Mouse (Mus musculus): ENCODE results near the gene Dlg2.

Gene Dlg2

DNA sequence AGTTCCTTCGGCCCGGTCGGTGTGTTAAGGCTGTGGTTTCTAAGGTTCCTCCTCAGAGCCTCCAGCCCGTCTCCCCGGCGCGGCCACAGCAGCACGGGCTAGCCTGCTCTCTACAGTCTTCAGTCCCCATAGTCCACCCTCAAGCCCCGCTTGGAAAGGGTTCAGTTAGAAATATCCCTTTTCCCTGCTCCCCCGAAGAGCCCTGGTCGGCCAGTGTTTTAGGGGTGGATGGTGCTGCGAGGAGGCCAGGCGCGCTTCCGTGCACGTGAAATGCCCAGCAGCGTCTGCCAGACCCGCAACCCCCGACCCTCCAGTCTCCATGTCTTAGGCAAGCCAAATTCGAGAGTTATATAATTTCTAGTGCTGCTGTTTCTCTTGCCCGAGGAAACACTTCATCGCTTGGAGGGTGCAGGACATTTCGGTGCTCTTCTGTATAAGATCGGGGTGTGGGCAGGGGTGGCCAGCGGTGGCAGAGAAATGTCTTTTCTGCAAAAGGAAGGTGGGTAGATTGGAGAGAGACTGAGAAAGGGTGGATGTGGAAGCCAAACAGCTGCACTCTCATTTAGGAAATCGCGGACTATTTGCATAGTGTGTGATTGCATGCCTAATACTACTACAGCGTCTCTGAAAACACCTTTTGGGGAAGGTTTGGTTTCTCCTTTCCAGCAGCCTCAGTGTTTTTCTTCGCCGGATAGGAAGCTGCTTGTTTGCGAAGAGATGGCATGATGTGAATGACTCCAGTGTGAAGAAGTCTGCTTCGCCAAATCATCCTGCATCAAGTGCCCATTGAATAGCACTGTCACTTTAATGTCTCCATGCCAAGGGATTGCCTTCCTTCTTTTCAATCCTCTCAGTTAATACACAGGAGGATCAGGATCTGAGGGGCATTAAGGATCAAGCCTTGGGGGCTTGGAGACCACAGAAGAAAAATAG lies at the start of gene Dlg2:
Gene Dlg2, plus strand, starts transcription at position 360 of the 933 bp plus-strand sequence.
- DNase-seq = peak in 1 of 2 experiments; percentile 37

DNA sequence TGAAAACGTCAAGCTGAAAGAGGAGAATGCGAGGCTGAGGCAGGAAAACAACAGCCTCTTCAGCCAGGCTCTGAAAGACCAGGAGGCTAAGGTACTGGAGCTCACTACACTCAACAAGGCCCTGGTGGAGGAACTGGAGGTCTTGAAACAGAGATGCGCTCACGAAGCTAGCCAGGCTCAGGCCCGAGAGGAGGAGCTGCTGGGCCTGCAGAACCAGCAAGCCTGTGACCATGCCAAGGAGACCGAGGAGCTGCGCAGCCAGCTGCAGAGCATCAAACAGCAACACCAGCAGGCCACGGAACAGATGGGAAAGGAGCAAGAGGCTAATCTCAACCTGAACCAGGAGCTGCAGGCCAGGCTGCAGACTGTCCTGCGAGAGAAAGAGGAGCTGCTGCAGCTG lies 49.5 kb upstream of the Dlg2 start:
- DNase-seq = peak in 1 of 2 experiments; percentile 25

DNA sequence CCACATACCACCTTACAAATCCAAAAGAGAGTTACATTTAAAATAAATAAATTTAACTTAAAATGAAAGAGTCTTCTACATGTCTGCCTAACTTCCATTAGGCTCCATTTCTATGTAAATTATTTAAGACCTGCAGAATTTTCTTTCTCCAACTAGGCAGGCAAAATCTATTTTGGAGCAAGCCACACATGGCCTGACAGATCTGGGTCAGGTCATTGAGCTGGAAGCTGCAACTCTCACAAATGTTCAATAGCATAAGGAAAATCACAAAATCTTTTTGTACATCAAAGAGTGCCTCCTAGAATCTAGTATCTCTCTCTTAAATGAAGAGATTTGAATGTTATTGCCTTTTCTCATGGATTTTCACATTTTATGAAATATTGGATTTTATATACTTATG lies 44.3 kb upstream of the Dlg2 start:
- peak in 1 of 2 experiments; percentile 53 for DNase-seq

DNA sequence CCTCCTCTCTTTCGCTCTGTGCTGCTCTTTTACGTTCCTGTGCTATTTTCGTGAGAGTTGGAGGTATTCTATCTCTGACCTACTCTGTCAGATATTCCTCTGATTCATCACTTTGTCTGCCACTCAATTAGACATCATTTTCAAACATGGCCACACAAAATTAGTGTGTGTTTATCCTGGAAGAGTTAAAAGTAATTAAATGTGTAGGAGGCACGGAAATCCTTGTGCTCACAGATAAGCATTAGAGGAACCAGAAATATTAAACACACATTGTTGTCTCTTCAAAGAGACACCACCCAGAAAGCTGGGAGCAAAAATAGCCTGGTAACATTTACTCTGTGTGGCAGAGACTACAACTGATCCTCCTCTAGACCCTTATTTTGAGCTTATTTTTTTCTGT lies 36.4 kb upstream of the Dlg2 start:
- DNase-seq = no peak

DNA sequence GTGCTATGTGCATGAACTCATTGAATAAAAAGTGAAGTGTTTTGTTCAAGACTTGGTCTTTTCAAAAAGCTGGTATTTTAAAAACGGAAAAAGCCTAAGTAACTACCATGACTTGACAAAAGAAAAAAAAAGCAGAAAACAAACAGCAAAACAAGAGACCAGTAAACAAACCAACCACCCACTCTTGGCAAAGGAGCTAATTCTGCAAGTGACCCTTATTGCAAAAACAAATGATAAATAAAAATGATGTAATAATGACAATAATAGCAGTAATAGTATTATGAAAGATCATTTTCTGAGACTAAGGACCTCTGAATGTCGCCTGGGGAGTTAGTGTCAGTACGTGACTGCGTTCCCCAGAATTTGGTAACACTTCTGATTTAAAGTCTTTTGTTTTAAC lies 34.4 kb upstream of the Dlg2 start:
- peak in 1 of 2 experiments; percentile 23 for DNase-seq

DNA sequence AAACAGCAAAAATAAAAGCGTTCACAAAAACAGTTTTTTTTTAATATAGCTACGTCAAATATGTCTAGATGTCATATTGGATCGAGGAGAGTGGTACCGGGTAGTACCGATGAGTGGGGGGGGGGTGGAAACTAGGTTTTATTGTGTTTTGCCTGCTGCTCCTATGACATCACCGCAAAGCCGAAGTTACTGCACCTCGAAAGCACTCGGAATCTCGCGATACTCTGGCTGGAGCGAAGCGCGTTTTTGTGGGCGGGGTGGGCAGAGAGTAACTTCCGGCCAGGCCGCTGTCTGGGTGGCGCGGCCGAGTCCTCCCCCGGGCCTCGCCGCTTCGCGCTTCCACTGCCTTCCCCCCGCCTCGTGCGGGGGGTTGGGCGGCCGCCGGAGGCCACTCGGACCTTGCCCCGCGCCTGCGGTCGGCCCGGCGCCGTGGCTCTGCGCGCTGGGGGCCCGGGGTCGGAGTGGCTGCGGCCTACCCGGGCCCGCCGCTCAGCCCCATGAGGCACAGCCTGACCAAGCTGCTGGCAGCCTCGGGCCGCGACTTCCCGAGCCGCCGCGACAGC lies 33.9 kb upstream of the Dlg2 start, which contains the start of gene Crebzf:
Gene Crebzf, plus strand, starts transcription at position 212 of the 563 bp plus-strand sequence.
- DNase-seq = peak; percentile 94 to 96

DNA sequence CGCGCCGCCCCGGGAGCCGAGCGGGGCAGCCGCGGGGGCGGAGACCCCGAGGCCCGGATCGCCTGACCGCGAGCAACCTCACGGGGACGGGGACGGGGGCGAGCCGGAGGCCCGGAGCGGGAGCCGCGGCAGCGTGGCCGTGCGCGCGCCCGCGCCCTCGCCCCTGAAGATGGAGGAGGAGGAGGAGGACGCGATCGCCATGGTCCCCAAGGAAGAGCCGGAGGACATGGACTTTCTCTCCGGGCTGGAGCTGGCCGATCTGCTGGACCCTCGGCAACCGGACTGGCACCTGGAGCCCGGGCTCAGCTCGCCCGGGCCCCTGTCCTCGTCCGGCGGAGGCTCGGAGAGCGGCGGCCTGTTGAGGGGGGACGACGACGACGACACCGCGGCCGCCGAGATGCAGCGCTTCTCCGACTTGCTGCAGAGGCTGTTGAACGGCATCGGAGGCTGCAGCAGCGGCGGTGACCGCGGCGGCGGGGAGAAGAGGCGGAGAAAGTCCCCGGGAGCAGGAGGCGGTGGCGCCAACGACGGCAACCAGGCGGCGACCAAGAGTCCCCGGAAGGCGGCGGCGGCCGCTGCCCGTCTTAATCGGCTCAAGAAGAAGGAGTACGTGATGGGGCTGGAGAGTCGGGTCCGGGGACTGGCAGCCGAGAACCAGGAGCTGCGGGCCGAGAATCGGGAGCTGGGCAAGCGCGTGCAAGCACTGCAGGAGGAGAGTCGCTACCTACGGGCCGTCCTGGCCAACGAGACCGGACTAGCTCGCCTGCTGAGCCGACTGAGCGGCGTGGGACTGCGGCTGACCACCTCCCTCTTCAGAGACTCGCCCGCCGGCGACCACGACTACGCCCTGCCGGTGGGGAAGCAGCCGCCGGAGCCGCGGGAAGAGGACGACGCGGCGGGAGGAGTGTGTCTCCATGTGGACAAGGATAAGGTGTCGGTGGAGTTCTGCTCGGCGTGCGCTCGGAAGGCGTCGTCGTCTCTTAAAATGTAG lies 33.1 kb upstream of the Dlg2 start:
- peak; percentile 76 to 83 for DNase-seq

DNA sequence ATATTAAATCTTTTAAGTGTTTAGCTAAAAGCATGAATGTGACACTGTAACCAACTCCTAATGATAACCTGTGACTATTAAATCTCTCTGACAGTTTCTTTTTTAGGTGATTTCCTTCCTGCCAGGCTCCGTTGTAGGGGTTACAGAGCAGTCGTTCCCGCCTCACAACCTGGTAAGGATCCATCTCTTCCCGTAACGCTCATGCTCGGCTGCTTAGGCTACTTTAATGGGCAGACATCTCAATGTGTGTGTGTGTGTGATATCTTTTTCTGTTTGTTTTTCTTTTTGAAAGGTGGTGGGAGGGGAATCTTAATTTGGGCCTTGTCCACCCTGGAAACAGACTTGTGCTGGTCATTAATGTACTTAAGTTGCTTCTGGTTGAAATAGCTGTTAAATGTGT lies 32.3 kb upstream of the Dlg2 start:
- peak in 1 of 2 experiments; percentile 28 for DNase-seq

DNA sequence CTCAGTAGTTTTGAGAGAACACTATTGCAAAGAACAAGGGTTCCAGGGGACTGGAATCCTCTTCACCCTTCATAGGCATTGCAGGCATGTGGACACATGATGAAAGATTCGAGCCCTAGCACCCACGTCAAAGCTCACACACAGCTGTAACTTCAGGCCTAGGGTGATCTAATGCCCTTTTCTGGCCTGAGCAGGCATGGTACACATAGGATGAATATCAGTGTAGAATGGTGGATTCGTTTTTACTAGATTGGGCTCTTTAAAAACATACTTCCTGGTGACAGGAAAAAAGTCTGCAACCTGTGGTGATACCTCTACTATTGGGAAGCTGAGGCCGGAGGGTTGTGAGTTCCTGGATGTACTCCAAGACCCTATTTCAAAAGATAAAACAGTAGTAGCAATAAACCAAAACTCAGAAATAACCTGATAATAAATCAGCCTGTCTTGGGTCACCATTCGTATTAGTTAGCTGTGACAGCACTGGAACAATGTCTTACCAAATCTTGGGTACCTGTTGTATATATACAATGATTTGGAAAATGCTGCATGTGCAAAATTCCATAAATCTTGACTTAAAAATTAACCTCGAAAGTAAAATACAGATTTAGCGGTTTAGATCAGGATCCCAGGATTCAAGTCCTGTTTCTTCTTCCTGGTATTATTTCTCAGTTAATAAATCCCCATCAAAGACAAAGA lies 20.2 kb upstream of the Dlg2 start:
- DNase-seq = no peak

DNA sequence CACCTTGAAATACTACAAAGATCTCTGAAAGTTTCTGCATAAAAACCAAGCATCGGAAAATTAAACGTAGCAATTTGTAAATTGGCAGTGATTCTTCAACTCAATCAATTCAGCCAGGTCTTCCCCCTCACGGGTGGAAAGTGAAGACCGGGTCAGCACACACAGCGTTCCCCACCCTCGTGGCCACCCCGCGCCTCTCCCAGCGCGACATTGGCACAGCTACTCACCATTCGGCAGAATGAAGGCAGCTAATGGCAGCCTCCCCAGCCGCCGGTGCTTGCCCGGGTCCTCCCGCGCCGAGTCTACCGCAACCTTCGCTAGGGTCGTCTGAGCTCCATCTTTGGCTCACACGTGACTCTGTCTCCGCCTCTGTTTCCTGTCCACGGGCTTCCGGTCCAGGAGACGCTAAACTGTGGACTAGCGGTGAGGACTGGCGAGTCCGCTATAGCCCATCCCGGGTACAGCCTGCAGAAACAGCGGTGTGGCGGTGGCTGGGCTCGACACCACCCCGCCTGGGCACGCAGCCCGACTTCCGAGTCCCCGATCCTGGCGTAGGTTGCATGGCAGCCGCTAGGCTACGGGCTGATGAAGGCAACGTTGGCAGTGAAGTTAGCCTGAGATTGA lies 19.5 kb upstream of the Dlg2 start, which contains the start of gene Tmem126a:
Gene Tmem126a, minus strand, starts transcription at position 385 of the 624 bp plus-strand sequence.
- peak; percentile 86 to 88 for DNase-seq

DNA sequence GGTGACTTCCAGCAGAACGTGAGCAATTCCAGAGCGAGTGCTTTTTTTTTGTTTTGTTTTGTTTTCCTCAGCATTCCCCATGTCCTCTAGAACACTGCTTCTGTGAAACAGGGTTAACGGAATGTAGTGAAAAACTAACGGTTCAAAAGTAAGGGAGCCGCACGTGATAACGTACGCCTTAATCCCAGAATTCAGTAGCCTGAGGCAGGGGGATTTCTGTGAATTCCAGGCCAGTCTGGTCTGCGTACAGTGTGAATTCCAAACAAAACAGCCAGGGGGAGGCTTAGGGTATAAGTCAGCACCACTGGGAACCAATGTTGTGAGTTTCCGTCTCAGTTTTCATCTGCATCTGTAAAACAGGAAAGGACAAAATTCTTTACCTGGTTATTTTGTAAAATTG lies 19.0 kb upstream of the Dlg2 start:
- DNase-seq = no peak

DNA sequence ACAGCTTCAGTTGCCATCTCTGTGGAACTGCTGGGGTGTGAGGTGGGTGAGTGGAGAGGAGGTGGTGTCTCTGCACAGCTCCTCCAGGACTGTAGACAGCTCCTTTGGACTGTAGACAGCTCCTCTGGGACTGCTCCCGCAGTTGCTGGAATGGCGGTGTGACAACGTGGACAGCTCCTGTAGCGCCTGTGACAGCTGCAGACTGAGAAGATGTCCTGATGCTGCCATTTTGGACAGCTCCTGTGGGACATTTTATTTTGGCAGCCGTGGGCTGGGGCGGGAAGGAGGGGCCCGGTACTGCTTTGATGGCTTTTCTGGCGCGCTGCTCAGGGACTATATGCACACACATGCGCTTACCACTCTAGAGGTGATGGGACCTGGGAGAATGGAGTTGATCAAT lies 16.1 kb upstream of the Dlg2 start:
- no peak for DNase-seq

DNA sequence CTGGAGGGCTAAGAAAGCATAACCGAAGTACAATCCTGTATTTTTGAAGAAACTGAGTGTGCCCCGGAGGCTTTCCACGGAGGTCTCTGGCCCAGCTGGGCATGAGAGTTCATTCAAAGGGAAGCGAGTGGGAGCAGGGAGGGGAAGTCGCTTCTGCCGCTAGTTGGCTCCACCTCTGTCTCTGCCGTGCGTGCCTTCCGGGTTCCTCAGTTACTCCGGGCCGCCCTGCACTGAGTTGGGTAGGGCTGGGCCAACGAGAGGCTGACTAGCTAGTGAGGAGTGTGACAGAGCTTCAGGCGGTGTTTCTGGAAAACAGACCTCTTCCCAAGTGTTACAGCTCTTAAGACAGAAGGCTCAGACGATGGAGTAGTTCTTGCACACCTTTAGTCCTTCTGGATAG lies 15.5 kb upstream of the Dlg2 start:
- peak; percentile 31 to 45 for DNase-seq

DNA sequence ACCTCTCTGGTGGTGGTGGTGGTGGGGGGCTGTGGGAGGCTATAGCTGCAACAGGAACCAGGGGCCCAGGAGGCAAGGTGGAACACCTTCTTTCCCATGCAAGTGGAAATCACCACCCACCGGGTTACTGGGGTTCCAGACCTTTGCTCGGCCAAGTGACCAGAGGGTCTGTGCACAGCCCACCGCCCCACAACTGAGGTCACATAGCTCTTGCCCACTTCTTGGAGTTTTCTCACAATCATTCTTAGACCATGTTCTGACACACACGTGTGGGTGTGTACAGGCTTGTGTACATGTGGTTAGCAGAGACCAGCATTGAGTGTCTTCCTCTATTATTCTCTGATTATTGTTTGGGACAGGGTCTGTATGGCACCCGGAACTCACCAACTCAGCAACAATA lies 15.0 kb upstream of the Dlg2 start:
- DNase-seq = no peak

DNA sequence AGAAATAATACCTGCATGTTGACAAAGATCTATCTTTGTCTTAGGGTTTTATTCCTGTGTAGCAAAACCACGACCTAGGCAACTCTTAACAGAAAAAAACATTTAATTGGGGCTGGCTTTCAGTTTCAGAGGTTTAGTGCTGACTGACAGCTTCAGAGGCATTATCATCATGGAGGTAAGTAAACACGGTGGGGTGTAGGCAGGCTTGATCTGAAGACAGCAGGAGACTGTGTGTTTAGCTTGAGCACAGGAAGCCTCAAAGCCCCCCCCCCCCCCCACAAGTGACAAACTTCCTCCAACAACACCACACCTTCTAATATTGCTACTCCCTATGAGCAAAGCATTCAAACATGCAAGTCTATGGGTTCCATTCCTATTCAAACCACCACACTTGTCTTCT lies 3.0 kb upstream of the Dlg2 start:
- DNase-seq = no peak

DNA sequence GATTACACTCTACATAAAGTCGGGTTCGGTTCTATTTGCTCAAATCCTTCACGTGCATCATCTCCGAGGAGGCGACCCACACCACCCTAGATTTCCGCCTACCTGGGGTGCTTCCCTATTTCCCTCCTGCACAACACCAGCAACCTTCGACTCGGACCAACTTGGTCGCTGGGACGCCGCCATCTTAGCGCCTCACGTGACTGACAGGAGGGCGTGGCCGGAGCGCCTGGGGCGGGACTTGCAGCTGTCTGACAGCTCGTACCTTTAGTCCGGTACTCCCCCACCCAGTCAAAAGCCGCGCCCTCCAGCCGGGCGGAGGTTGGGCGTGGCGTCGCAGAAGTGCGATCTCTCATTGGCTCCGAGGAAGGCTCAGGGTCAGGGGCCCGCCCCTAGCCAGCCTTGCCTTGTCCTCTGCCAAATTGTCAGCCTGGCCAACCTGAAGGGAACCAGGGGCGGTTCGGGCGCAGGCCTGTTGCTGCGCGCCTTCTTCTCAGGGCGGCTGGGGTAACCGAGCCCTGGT lies 619 bp upstream of the Dlg2 start, which contains the start of gene Tmem126b:
Gene Tmem126b, minus strand, starts transcription at position 209 of the 520 bp plus-strand sequence.
- DNase-seq = peak; percentile 98 to 100

DNA sequence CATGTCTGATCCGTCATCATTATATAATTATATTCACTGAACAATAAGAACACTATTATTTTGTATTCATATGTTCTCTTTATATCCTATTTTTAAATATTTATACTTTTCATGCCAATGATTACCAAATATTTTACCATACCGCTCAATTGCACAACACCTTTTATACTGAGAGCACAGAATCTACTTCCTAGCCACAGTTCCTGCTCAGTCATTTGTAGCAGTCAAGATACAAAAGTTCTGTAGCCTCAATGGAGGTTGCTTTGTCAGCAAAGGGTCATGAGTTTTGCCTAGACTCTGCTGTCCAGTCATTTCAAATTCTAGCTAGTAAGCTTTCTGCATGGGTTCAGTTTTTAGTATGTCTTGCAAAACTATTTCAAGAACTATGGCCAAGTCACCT lies 6.1 kb downstream of the Dlg2 start:
- no peak for DNase-seq

DNA sequence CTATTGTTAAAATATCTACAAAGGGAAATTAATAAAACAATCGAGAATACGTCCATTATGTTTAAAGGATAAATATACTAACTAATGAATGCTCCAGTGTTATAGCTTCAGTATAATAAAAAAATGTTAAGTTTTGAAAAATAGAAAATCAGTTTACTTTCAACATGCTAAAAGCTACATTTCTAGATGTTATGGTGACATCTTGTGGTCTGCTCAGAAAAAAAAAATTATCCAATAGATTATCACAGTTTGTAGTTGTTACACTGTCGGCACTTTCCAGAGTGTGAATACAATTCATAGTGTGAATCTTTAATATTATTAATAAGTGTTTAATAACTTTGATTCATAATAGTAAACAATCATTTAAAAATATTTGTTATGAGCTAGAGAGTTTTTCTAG lies 31.7 kb downstream of the Dlg2 start:
- no peak for DNase-seq

DNA sequence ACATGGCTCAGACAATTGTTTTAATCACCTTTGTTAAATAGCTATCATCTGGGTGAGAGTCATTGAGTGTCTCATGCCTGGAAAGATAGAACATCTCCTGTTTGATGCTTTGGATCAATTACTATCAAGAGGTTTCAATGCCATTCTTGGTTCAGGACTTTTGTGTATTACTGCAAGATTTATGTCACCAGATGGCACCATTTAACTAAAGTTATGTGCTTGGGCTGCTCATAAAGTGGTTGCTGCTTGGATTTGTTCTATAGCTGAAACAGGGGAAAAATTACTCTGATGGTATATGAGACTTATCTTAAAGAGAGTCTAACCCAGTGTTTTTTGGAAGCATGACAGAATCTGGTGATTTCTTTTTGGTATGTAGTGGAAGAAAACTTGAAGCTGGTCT lies 35.8 kb downstream of the Dlg2 start:
- DNase-seq = no peak

DNA sequence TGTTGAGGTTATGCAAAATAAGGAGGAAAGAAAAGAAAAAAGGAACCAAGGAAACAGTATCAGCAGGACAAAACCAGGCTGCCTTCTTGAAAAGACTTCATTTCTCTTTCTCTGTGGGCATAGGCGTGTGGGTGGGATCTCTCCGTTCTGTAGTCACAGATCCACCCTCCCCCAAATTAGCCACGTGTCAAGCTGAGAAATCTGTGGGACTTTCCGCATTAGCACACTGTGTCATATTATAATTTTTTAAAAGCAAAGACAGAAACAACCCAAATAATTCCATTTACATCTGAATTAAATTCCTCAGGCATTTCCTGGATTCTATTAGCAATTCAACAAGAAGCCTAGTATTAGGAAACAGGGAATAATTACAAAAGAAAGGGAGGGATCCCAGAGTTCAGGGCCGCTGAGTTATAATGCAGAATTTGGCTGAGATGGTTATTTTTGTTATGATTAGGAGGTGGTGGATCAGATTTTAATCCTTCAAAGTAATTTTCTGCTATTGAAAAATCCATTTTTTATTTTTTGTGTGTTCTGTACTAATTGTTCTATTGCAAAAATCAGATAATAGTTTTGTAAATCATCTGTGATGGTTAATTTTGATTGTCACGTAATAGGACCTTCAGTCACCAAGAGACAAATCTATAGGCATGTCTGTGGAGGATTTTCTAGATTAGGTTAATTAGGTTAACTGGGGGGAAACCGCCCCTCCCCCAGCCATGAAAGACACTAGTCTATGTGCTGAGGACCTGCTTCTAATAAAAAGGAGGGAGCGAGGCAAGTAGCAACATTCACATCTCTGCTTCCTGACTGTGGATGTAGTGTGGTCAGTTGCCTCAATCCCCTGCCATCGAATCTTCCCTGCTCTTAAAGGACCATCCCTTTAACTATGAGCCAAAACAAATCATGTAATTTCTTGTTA lies 63.3 kb downstream of the Dlg2 start:
- DNase-seq = no peak
